In the genomic region with DNA sequence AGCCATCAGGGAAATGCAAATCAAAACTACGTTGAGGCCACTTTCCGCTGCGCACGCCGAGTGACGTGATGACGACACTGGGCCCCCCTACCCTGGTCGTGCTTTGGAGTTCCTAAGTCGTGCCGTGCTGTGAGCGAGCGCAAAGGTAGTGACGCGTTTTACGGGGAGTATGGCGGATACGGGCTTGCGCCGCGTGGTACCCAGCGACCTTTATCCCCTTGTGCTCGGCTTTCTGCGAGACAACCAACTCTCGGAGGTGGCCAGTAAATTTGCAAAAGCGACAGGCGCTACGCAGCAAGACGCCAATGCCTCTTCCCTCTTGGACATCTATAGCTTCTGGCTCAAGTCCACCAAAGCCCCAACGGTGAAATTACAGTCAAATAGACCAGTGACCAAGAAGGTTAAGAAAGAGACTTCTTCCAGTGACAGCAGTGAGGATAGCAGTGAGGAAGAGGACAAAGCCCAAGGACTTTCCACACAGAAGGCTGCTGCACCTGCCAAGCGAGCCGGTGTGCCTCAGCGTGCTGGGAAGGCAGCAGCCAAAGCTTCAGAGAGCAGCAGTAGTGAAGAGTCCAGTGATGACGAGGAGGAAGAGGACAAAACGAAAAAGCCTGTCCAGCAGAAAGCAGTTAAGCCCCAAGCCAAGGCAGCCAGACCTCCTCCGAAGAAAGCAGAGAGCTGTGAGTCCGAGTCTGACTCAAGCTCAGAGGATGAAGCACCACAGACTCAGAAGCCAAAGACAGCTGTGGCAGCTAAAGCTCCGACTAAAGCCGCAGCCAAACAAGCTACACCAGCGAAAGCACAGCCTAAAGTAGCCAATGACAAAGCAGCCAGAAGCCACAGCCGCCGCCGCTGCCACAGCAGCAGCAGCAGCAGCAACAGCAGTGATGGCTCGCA, we compare ENCODE assay signal across 8 mouse cellular contexts.
DNase-seq lines count a peak whose midpoint lies in the region; ATAC-seq and TF ChIP-seq lines count a peak whose summit lies in the region.

No protein-coding gene starts in this region.

- H3K4me3 ChIP-seq in embryonic facial prominence, embryonic 10.5 days, result peak overlapping the region; percentile 57
- peak overlapping the region; percentile 53 for H3K4me3 ChIP-seq in heart, embryonic 13.5 days
- H3K4me3 ChIP-seq in lung, embryonic 14.5 days (ENCODE audit: low read depth, low read length), result peak overlapping the region; percentile 34

- no peaks in the 10 kb centered on the region for H3K4me1 ChIP-seq in embryonic facial prominence, embryonic 10.5 days
- no peaks in the 10 kb centered on the region for H3K4me1 ChIP-seq in heart, embryonic 13.5 days
- no peaks in the 10 kb centered on the region for H3K4me1 ChIP-seq in lung, embryonic 14.5 days (ENCODE audit: insufficient read depth)

- H3K27ac ChIP-seq in embryonic facial prominence, embryonic 10.5 days (replicated peaks), result no peak overlapping the region
- H3K27ac ChIP-seq in heart, embryonic 13.5 days (replicated peaks), result no peak overlapping the region
- H3K27ac ChIP-seq in lung, embryonic 14.5 days (ENCODE audit: low read depth), result no peak overlapping the region

- 22% methylated on average over 43 of the region's 43 CpGs for WGBS in embryonic facial prominence, embryonic 10.5 days
- 19% methylated on average over 40 of the region's 43 CpGs for WGBS in heart, embryonic 13.5 days
- 17% methylated on average over 43 of the region's 43 CpGs for WGBS in lung, embryonic 14.5 days

- peak; percentile 94 for ATAC-seq in CD4-positive, CD25-positive, alpha-beta regulatory T cell, adult 4 months
- no peak for ATAC-seq in heart, embryonic 13.5 days (ENCODE audit: extremely low read depth, insufficient number of reproducible peaks, low FRiP score, low TSS enrichment)
- peak; percentile 65 for ATAC-seq in lung, embryonic 14.5 days (ENCODE audit: insufficient read depth)
- no peak for ATAC-seq in monocyte, adult 5-6 weeks (replicated peaks; ENCODE audit: insufficient number of reproducible peaks, low FRiP score, low TSS enrichment, poor library complexity, severe bottlenecking)

- H3K9me3 ChIP-seq in embryonic facial prominence, embryonic 10.5 days, result peaks cover 5% of the 10 kb centered on the region; the same call in 1 of the 2 replicates
- no peaks in the 10 kb centered on the region for H3K9me3 ChIP-seq in heart, embryonic 13.5 days
- no peaks in the 10 kb centered on the region for H3K9me3 ChIP-seq in lung, embryonic 14.5 days (ENCODE audit: low read depth, low read length)

- peak overlapping the region; percentile 67 for H3K9ac ChIP-seq in heart, embryonic 13.5 days
- H3K9ac ChIP-seq in lung, embryonic 14.5 days, result no peak overlapping the region

- H3K4me2 ChIP-seq in heart, embryonic 13.5 days, result peak overlapping the region; percentile 78
- peak overlapping the region; percentile 67 for H3K4me2 ChIP-seq in lung, embryonic 14.5 days

- no peaks in the 10 kb centered on the region for H3K36me3 ChIP-seq in embryonic facial prominence, embryonic 10.5 days (replicated peaks)
- H3K36me3 ChIP-seq in heart, embryonic 13.5 days, result no peaks in the 10 kb centered on the region
- H3K36me3 ChIP-seq in lung, embryonic 14.5 days (ENCODE audit: insufficient read depth), result no peaks in the 10 kb centered on the region

- TF ChIP-seq CTCF in lung, embryonic 14.5 days (IDR thresholded peaks at IDR 0.05; ENCODE audit: low read depth), result no peak

- peaks cover 10% of the 10 kb centered on the region; the same call in 1 of the 2 replicates for H3K27me3 ChIP-seq in embryonic facial prominence, embryonic 10.5 days (replicated peaks; ENCODE audit: low read depth, poor library complexity, severe bottlenecking)
- H3K27me3 ChIP-seq in heart, embryonic 13.5 days (replicated peaks), result 0 out of 2 replicates have a peak, but pooled peaks cover 2% of the 10 kb centered on the region
- H3K27me3 ChIP-seq in lung, embryonic 14.5 days (ENCODE audit: insufficient read depth, low read length), result no peaks in the 10 kb centered on the region

- DNase-seq in adrenal gland, adult 2 months, result peak; percentile 42
- peak; percentile 66 for DNase-seq in embryonic facial prominence, embryonic 10.5 days (ENCODE audit: low spot score)
- peak; percentile 15 to 55 for DNase-seq in layer of hippocampus, adult 8-10 months (ENCODE audit: low spot score in 2 of 2)
- peak; percentile 48 for DNase-seq in lung, embryonic 14.5 days
- DNase-seq in retina, embryonic 14.5 days (ENCODE audit: low spot score), result peak; percentile 62

Comparison
In these comparisons a context has a peak if more than half of its experiments do, and no peak if none do; other contexts are left out.
1. ATAC-seq: peak in CD4-positive, CD25-positive, alpha-beta regulatory T cell, adult 4 months (single experiment) and lung, embryonic 14.5 days (single experiment); none in heart, embryonic 13.5 days (single experiment) and monocyte, adult 5-6 weeks (single experiment).
2. Peak in every context shown above with its lines, with median percentiles within 50 percentile points of each other: DNase-seq and H3K4me3 ChIP-seq.